Mouse (Mus musculus) right cerebral cortex, postnatal 4 days (tissue): ENCODE results near the gene Ccdc50.

ENCODE experiments used
- DNase-seq: peaks from one replicate; pipeline ENCODE4 v3.0.0-alpha.2; 2022

Ccdc50 gene

GRCm38 (mm10) chr16:27396951-27397350 lies 8.3 kb downstream of the Ccdc50 start:
- DNase-seq, result no peak

DNA sequence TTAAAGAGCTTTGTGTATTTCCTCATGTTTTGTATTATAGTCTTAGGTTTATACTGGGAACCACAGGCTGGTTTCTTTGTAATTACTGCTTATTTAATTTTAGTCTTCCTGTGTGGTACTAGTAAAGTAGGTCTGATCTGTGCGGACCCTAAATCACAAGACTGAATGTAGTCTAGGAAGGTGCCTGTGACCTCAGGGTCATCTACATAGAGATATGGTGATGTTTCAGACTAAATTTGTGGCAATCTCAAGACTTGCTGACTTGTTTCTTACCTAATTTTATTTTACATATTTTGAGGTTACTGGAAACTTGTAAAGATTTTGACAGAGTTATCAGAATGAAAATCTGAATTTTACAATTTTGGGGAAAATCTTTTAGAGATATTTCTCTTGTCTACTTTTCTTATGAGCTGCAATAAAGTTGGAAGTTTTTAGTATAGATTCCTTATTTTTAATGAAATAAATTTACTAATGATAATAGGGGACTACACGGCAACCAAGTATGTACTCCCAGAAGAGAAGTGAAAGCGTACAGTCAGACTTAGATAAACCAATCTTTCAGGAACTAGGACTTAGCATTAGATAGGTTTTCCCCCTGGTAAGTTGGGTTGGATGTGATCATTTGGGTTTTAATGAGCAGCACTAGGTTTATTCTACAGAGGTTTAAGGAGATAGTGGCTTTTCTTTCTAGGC lies 10.5 kb downstream of the Ccdc50 start:
- DNase-seq, result no peak

GRCm38 (mm10) chr16:27399719-27400253 lies 11.1 kb downstream of the Ccdc50 start:
- no peak for DNase-seq

GRCm38 (mm10) chr16:27401579-27401978 lies 12.9 kb downstream of the Ccdc50 start:
- DNase-seq, result no peak

GRCm38 (mm10) chr16:27404107-27404506 lies 15.4 kb downstream of the Ccdc50 start:
- DNase-seq, result no peak

GRCm38 (mm10) chr16:27416937-27417584 lies 28.4 kb downstream of the Ccdc50 start:
- no peak for DNase-seq

DNA sequence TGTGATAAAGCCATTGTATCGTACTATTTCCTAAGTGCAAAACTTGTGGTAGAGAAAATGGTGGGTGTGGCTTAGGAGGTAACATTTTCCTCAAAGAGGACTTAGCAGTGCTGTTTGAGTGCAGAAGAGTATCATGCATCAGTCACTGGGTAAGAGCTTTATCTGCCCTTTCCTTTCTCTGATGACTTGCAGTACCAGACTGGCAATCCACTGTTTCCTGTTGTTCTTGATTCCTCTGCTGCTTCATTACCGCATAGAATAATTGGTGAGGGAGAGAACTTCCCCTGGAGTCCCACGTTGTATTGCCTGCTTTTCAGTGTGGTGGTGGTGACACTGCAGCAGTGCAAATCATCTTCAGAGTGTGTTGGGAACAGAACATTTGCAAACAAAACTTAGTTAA lies 29.0 kb downstream of the Ccdc50 start:
- no peak for DNase-seq

DNA sequence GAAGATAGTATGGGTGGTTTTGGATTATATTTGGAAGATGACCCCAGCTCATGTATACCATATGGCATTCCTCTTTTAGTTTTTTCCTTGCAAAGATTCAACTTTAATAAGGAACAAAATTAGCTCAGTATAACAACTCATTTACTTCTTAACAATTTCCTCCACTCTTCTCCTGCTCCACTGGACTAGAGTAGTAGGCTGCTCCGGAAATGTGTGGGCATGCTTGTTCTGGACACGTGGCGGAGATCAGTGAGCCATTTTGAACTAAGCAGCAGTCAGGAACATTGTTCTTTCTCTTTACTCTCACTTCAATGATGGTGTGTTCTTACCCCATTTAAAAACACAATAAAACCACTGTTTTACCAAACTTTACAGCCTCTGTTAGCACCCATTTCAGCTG lies 32.3 kb downstream of the Ccdc50 start:
- no peak for DNase-seq

- no peak for DNase-seq
Observed at GRCm38 (mm10) chr16:27435034-27435433, 46.4 kb downstream of the Ccdc50 start.

- no peak for DNase-seq
Observed at GRCm38 (mm10) chr16:27443941-27444340, 55.3 kb downstream of the Ccdc50 start.

DNA sequence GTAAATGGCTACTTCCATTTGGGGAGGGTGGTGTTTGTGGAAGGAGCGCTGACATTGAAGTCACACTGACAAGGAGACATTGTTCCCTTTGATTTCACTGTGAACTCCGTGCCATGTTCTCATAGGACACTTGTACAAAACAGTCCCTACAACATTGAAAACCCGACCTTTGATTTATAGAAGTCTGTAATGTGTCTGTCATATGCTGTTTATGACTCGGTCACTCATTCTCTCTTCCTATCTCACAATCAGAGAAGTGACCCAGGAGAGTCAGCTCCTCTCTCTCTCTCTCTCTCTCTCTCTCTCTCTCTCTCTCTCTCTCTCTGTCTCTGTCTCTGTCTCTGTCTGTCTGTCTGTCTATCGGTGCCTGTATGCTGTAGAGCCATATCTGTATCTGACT lies 60.7 kb downstream of the Ccdc50 start:
- no peak for DNase-seq

DNA sequence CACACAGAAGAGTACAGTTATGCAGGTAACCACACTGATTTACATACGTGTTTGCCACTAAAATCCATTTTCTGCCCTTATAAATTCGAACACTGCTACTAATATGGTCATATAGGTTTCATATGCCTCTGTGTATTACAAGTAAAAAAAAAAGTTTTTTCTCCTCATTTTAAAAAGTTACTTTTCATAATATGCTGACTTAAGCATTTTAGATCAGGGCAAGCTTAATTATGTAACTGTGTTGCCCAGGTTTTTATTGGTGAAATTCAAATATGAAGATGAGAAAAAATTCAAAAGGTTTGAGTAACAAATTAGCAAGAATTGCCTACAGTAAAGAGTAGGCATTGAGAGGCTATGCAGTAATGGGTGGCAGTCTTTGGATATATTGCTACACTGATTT lies 62.0 kb downstream of the Ccdc50 start:
- no peak for DNase-seq

DNA sequence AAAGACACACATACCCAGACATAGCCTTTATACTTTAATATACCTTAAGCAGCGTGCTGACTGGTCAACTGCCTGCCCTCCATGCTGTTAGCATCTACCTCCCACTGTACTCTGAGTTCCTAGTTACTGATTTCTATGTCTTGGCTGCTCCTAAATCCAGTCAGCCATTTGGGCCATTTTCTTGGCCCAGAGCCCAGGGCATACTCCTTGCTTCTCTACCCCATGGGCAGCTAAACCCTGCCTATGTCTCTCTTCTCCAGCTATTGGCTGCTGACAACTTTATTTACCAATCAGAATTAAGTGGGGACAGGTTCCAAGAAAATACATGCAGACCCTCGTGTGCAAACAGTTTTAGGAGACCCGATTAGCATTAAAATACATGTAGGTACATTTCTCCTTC lies 64.7 kb downstream of the Ccdc50 start:
- DNase-seq, result peak; percentile 8

GRCm38 (mm10) chr16:27453823-27454222 lies 65.2 kb downstream of the Ccdc50 start:
- DNase-seq, result no peak

DNA sequence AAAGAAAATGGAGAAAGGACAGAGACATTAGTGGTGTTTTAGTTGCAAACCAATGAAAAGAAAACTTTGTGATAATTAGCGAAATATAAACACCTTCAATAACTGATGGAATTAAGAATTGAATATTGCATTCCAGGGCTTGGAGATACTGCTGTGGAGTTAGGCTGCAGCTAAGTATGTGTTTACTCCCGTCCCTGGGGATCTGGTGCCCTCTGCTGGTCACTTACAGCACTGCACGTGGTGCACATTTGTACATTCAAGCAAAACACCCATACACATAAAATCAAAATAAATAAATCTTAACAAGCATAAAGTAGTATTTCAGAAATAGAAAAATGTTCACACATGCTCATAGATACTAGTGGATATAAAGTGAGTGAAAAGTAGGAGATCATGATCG lies 68.6 kb downstream of the Ccdc50 start:
- DNase-seq, result peak; percentile 94

GRCm38 (mm10) chr16:27468731-27469130 lies 80.1 kb downstream of the Ccdc50 start:
- DNase-seq, result peak; percentile 67

GRCm38 (mm10) chr16:27471389-27471788 lies 82.7 kb downstream of the Ccdc50 start:
- DNase-seq, result no peak

GRCm38 (mm10) chr16:27483834-27484233 lies 95.2 kb downstream of the Ccdc50 start:
- DNase-seq, result no peak
